Mouse (Mus musculus) embryonic fibroblast, embryonic 13.5 days (primary cell): ENCODE results near the gene Tshz2.

Experiments
- CTCF ChIP-seq: IDR thresholded peaks from 2 replicates; pipeline ENCODE4 v1.5.1; 2011; ENCODE audit warnings: mild to moderate bottlenecking, control low read depth, low read length, moderate library complexity, borderline replicate concordance; ENCODE audit not compliant: insufficient read depth
- POLR2A ChIP-seq: IDR thresholded peaks from 2 replicates; pipeline ENCODE4 v1.6.1; 2011; ENCODE audit warnings: low read depth, mild to moderate bottlenecking, control low read depth, low read length, moderate library complexity

GRCm38 (mm10) chr2:169615998-169616397 is 16.8 kb upstream of the Tshz2 start:
- TF ChIP-seq POLR2A (no peak), CTCF (no peak)
